Mouse (Mus musculus) heart, embryonic 13.5 days (tissue): ENCODE data around the gene Cwc22. TPM values are rescaled to one million over a fixed set of nuclear protein-coding genes. Genes with fewer than 3 reads are reported as not detected.

Experiments
- ATAC-seq: fragments of 200-750 bp; cut with Nextera tagmentation; 2 replicates; pipeline ENCODE4 v1.8.0; 2017; ENCODE audit warnings: moderate TSS enrichment; ENCODE audit not compliant: insufficient number of reproducible peaks, low FRiP score, low TSS enrichment; ENCODE audit errors: extremely low read depth
- H3K27ac ChIP-seq: fragments of 300-500 bp; sonication (generic); replicated peaks from 2 replicates; pipeline ENCODE4 v1.5.1; 2015; ENCODE audit warnings: moderate library complexity, mild to moderate bottlenecking, inconsistent platforms
- H3K27me3 ChIP-seq: fragments of 300-500 bp; sonication (generic); replicated peaks from 2 replicates; pipeline ENCODE4 v1.6.1; 2015; ENCODE audit warnings: mild to moderate bottlenecking, inconsistent platforms
- H3K36me3 ChIP-seq: fragments of 300-500 bp; sonication (generic); 2 replicates; pipeline ENCODE4 v1.6.1; 2015; ENCODE audit warnings: mild to moderate bottlenecking, inconsistent platforms
- H3K4me1 ChIP-seq: fragments of 300-500 bp; sonication (generic); 2 replicates; pipeline ENCODE4 v1.6.1; 2015; ENCODE audit warnings: inconsistent platforms
- H3K4me2 ChIP-seq: fragments of 300-500 bp; sonication (generic); 2 replicates; pipeline ENCODE4 v1.6.1; 2015; ENCODE audit warnings: inconsistent platforms, mild to moderate bottlenecking, moderate library complexity
- H3K4me3 ChIP-seq: fragments of 300-500 bp; sonication (generic); 2 replicates; pipeline ENCODE4 v1.5.1; 2015; ENCODE audit warnings: moderate library complexity, mild to moderate bottlenecking, inconsistent platforms
- H3K9ac ChIP-seq: fragments of 300-500 bp; sonication (generic); 2 replicates; pipeline ENCODE4 v1.6.1; 2015; ENCODE audit warnings: inconsistent platforms, mild to moderate bottlenecking, moderate library complexity
- H3K9me3 ChIP-seq: fragments of 300-500 bp; sonication (generic); 2 replicates; pipeline ENCODE4 v1.6.1; 2016; ENCODE audit warnings: inconsistent platforms
- WGBS: fragments of 180-500 bp; shearing (Covaris S2); methylation state at CpG from one replicate; pipeline ENCODE4 v1.1.7; 2015; ENCODE audit warnings: mixed read lengths; 5-methylcytosine and 5-hydroxymethylcytosine counted together
- polyA plus RNA-seq: library from polyadenylated mRNA; unstranded; fragments of >200 nt; fragmentation: Nextera tagmentation; extraction: Ambion mirVana; gene quantifications from 2 replicates; pipeline ENCODE4 v1.2.1, GENCODE M21; 2015

Cwc22 gene
- polyA plus RNA-seq, 1 experiment from 2014 or later = 19.5 TPM

GRCm38 (mm10) chr2:77979081-77979480 lies 32.9 kb upstream of the Cwc22 start:
- Histone ChIP-seq H3K4me3 (no peak overlapping the region), H3K4me1 (no peaks in the 10 kb centered on the region), H3K9ac (no peak overlapping the region), H3K9me3 (peaks cover 15% of the 10 kb centered on the region; the same call in 1 of the 2 replicates), H3K36me3 (no peaks in the 10 kb centered on the region), H3K4me2 (no peak overlapping the region), H3K27ac (no peak overlapping the region), H3K27me3 (no peaks in the 10 kb centered on the region)
- WGBS = 84% methylated on average over 8 of the region's 8 CpGs
- ATAC-seq = no peak

DNA sequence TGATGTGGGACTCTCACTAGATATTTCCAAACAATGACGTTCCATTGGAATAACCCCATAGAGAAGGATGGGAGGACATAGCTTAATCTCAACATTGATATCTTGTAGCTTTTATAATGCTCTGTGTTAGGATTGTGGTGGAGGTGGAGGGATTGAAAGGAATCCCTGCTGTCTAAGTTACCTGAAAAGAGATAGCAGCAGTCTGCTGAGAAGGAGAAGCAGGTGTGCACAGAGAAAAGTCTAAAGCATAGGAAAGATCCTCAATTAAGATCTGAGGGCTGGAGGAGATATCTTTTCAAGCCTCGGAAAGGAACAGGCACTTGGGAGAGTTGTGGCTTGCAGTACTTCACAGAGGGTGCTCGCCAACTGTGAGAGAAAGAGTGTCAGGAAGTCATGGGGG lies 32.1 kb upstream of the Cwc22 start:
- Histone ChIP-seq H3K4me2 (no peak overlapping the region), H3K36me3 (no peaks in the 10 kb centered on the region), H3K27ac (no peak overlapping the region), H3K4me3 (no peak overlapping the region), H3K9ac (no peak overlapping the region), H3K27me3 (no peaks in the 10 kb centered on the region), H3K9me3 (peaks cover 15% of the 10 kb centered on the region; the same call in 1 of the 2 replicates), H3K4me1 (no peaks in the 10 kb centered on the region)
- no peak for ATAC-seq
- WGBS = 69% methylated on average over 3 of the region's 3 CpGs

DNA sequence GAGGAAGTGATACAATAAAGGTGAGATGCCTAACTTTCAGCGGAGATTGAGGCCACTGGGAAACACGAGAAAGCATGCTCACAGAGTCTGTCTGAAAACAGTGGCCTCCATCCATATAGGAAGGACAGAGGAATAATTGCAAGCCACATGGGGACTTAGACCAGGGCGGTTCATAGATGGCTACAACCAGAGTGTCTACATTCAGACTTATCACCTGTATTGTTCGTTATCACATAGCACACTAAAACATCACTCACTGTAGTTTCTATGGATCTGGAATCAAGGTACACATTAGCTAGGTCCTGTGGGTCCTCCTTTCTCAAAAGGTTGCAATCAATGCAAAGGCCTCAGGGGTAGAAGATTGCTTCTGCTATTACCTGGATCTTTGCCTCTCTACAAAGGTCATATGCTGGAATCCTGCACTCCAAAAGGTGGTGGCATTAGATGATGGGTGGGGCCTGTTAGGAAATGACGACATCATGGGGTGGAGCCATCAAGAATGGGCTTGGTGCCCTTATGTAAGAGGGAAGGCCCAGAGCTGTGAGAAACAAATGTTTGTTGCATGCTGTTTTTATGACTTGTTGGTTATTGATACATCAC lies 30.2 kb upstream of the Cwc22 start:
- H3K4me3 ChIP-seq = no peak overlapping the region
- no peak overlapping the region for H3K27ac ChIP-seq
- H3K36me3 ChIP-seq = no peaks in the 10 kb centered on the region
- no peak for ATAC-seq
- H3K27me3 ChIP-seq = no peaks in the 10 kb centered on the region
- 69% methylated on average over 5 of the region's 5 CpGs for WGBS
- H3K4me2 ChIP-seq = no peak overlapping the region
- no peak overlapping the region for H3K9ac ChIP-seq
- peaks cover 10% of the 10 kb centered on the region; the same call in 1 of the 2 replicates for H3K9me3 ChIP-seq
- H3K4me1 ChIP-seq = no peaks in the 10 kb centered on the region

GRCm38 (mm10) chr2:77975606-77976005 lies 29.4 kb upstream of the Cwc22 start:
- no peaks in the 10 kb centered on the region for H3K36me3 ChIP-seq
- H3K27me3 ChIP-seq = no peaks in the 10 kb centered on the region
- peaks cover 10% of the 10 kb centered on the region; the same call in 1 of the 2 replicates for H3K9me3 ChIP-seq
- H3K4me3 ChIP-seq = no peak overlapping the region
- 72% methylated on average over 4 of the region's 4 CpGs for WGBS
- no peaks in the 10 kb centered on the region for H3K4me1 ChIP-seq
- ATAC-seq = no peak
- no peak overlapping the region for H3K27ac ChIP-seq
- H3K4me2 ChIP-seq = no peak overlapping the region
- no peak overlapping the region for H3K9ac ChIP-seq

- no peaks in the 10 kb centered on the region for H3K27me3 ChIP-seq
- no peaks in the 10 kb centered on the region for H3K36me3 ChIP-seq
- H3K9me3 ChIP-seq = peaks cover 10% of the 10 kb centered on the region; the same call in 1 of the 2 replicates
- H3K4me3 ChIP-seq = no peak overlapping the region
- no peak overlapping the region for H3K9ac ChIP-seq
- H3K4me1 ChIP-seq = no peaks in the 10 kb centered on the region
- no peak for ATAC-seq
- WGBS = 76% methylated on average over 1 of the region's 1 CpGs
- H3K4me2 ChIP-seq = no peak overlapping the region
- no peak overlapping the region for H3K27ac ChIP-seq
These were observed 28.8 kb upstream of the Cwc22 start for GRCm38 (mm10) chr2:77974986-77975385.

DNA sequence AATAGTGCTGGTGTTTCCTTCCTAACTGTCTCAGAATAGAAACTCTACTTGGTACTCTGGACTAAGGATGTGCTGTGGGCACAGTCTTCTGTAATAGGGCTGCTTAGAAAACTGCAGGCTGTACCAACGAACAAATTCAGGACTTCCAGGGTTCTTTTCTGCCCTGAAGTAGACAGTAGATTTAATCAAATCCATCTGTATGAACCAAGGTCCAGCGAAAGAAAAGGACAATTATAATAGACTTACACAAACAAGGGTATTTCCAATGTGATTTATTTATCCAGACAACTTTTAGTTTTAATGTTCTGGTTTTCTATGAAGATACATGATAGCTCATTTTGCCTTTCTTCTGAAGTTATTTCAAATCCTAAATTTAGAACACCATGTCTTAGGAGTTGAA lies 28.2 kb upstream of the Cwc22 start:
- ATAC-seq = no peak
- H3K27ac ChIP-seq = no peak overlapping the region
- 70% methylated on average over 2 of the region's 2 CpGs for WGBS

DNA sequence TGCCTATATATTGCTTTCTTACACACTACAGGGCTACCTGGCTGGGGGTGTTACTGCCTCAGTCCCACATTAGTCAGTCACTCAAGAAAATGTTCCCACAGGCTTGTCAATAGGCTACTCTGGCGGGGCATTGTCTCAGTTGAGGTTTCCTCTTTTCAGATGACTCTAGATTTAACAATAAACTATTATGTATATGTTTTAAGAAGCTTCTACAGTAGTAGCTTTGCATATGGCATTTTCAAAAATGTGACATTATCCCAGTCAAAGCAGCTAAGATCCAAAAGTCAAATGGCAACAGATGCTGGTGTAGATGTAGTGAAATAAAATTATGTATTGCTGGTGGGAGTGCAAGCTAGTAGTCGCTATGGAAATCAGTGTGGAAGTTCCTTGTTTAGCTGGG lies 27.1 kb upstream of the Cwc22 start:
- Histone ChIP-seq H3K9me3 (peaks cover 8% of the 10 kb centered on the region; the same call in 1 of the 2 replicates), H3K9ac (no peak overlapping the region), H3K36me3 (no peaks in the 10 kb centered on the region), H3K4me2 (no peak overlapping the region), H3K27ac (no peak overlapping the region), H3K4me3 (no peak overlapping the region), H3K4me1 (no peaks in the 10 kb centered on the region), H3K27me3 (no peaks in the 10 kb centered on the region)
- no peak for ATAC-seq
- WGBS = 62% methylated on average over 2 of the region's 2 CpGs

More for the DNA sequence above, 28.2 kb upstream of the Cwc22 start:
- Histone ChIP-seq H3K27me3 (no peaks in the 10 kb centered on the region), H3K9ac (no peak overlapping the region), H3K9me3 (peaks cover 10% of the 10 kb centered on the region; the same call in 1 of the 2 replicates), H3K4me2 (no peak overlapping the region), H3K4me1 (no peaks in the 10 kb centered on the region), H3K4me3 (no peak overlapping the region), H3K36me3 (no peaks in the 10 kb centered on the region)

DNA sequence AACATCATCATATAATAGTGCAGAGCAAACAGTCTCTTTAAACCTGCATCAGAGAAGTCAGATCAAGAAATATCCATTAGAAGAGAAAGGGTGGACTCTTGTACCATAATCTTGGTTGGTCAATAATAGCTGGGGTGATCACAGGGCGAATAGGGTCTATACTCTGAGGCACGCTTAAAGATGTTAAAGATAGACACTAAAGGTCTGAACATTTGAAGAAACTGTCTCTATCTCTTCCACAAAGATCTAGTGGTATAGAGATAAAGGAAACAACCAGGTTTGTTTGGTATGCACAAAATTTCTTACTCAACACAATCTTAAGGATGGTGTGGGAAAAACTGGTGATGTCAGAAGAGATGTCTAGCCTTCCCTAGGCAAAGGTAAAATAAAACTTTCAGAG lies 26.4 kb upstream of the Cwc22 start:
- Histone ChIP-seq H3K4me3 (no peak overlapping the region), H3K4me1 (no peaks in the 10 kb centered on the region), H3K36me3 (no peaks in the 10 kb centered on the region), H3K27ac (no peak overlapping the region), H3K4me2 (no peak overlapping the region), H3K27me3 (no peaks in the 10 kb centered on the region), H3K9ac (no peak overlapping the region), H3K9me3 (peaks cover 5% of the 10 kb centered on the region; the same call in 1 of the 2 replicates)
- ATAC-seq = no peak
- 71% methylated on average over 2 of the region's 2 CpGs for WGBS

DNA sequence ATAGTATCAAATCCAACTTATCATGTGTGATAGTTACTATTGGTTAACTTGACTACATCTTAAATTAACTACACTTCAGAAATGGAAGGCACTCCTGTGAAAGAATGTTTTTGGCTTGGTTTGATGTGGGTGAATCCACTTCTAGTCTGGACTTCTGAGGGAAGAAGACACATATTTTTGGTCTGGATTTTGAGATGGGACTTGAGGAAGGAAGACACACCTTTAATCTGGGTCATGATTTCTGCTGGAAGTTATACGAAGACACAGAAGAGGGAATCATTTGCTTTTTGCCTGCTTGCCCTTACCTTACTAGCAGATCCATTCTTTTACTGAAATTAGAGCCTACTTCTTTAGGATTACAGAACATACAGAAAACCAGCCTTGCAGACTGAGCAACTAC lies 25.7 kb upstream of the Cwc22 start:
- 71% methylated on average over 1 of the region's 1 CpGs for WGBS
- H3K36me3 ChIP-seq = no peaks in the 10 kb centered on the region
- no peaks in the 10 kb centered on the region for H3K27me3 ChIP-seq
- H3K4me2 ChIP-seq = no peak overlapping the region
- no peak overlapping the region for H3K4me3 ChIP-seq
- no peaks in the 10 kb centered on the region for H3K4me1 ChIP-seq
- ATAC-seq = no peak
- no peak overlapping the region for H3K9ac ChIP-seq
- H3K9me3 ChIP-seq = no peaks in the 10 kb centered on the region
- no peak overlapping the region for H3K27ac ChIP-seq

DNA sequence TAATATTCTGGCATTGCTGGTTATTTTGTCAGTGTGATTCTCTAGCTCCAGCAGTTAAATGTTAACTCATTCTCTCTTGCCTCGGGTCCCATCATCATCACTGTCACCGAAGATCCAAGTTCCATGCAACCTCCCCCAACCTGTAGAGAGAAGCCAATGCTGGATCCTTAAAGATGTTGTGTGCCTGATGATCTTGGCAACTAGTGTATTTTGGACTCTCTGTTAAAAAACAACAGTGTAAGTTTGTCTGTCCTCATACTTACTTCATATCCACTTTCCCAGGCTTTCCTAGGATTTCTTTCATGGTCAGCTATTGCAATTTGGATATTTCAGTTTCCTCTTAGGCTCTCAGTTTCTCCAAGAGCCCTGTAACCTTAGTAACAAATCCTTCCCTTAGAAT lies 25.2 kb upstream of the Cwc22 start:
- H3K27me3 ChIP-seq = no peaks in the 10 kb centered on the region
- no peaks in the 10 kb centered on the region for H3K36me3 ChIP-seq
- no peak overlapping the region for H3K4me3 ChIP-seq
- no peak for ATAC-seq
- no peak overlapping the region for H3K27ac ChIP-seq
- 63% methylated on average over 2 of the region's 2 CpGs for WGBS
- H3K9me3 ChIP-seq = no peaks in the 10 kb centered on the region
- no peak overlapping the region for H3K4me2 ChIP-seq
- no peak overlapping the region for H3K9ac ChIP-seq
- H3K4me1 ChIP-seq = no peaks in the 10 kb centered on the region

DNA sequence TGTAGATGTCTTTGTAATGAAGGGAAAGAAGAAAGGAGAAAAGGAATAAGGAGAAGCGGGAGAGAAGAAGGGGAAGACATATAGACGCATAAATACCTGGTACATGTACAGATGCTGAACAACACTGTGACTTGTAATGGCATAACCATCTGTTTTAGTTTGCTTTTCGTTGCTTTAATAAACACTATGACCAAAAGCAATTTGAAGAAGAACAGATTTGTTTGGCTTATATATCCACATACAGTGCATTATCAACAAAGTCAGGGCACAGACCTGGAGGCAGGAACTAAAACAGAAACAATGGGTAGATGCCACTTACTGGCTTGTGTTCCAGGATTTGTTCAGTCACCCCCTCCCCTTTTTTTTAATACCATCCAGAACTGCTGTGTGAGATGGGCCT lies 24.4 kb upstream of the Cwc22 start:
- Histone ChIP-seq H3K27ac (no peak overlapping the region), H3K27me3 (no peaks in the 10 kb centered on the region), H3K4me1 (no peaks in the 10 kb centered on the region), H3K4me3 (no peak overlapping the region), H3K36me3 (no peaks in the 10 kb centered on the region), H3K9ac (no peak overlapping the region), H3K4me2 (no peak overlapping the region), H3K9me3 (no peaks in the 10 kb centered on the region)
- WGBS = 73% methylated on average over 3 of the region's 3 CpGs
- ATAC-seq = no peak

DNA sequence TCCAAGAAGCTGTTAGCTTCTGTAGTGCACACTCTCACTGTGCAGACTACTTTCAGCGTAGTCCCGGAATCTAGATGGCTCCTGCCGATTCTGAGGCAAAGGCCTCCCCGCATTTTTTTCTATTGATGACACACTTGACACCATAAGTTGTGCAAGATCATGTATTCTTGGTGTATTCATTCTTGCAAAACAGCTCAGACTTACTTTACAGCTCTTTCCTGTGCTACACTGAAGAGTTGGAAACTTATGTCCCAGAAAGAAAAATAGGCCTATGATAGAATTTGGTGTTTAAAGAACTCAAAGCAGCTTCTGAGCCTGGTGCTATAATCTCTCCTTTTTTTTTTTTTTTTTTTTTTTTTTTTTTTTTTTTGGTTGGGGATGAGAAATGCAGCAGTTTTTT lies 23.8 kb upstream of the Cwc22 start:
- Histone ChIP-seq H3K36me3 (no peaks in the 10 kb centered on the region), H3K27me3 (no peaks in the 10 kb centered on the region), H3K4me2 (no peak overlapping the region), H3K9me3 (no peaks in the 10 kb centered on the region), H3K9ac (no peak overlapping the region), H3K4me1 (no peaks in the 10 kb centered on the region), H3K27ac (no peak overlapping the region), H3K4me3 (no peak overlapping the region)
- WGBS = 88% methylated on average over 4 of the region's 4 CpGs
- ATAC-seq = no peak
